Mouse (Mus musculus) kidney, adult 2 months (tissue): ENCODE measurements around the gene Secisbp2l.

Experiments
- CTCF ChIP-seq: fragments of 200-500 bp; conservative IDR thresholded peaks from 2 replicates; pipeline ENCODE4 v1.5.1; 2011; ENCODE audit warnings: low read depth, mild to moderate bottlenecking, control low read depth, low read length, moderate library complexity, mixed read lengths; ENCODE audit not compliant: insufficient read depth, insufficient read length
- POLR2A ChIP-seq: fragments of 200-500 bp; IDR thresholded peaks from one replicate; pipeline ENCODE4 v1.6.1; 2011; ENCODE audit warnings: low read depth, low read length, control low read depth

DNA sequence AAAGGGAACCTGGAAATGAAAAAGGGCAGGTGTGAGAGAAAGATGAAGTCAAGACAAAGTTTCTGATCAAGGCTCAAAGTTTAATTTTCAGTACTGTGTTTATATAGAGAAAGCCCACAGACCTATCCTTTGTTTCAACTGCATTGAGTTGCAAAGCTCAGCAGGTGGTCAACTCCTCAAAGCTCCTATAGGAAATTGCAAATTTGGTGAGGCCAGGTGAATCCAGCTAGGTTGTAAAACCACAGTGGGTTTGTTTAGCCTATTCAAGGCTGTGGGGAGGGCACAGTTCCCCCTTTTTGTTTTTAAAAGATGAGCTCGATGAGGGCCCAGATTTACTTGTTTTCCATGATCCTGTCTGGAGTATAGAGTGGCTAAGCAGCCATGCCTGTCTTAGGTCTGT is 23.2 kb upstream of the Secisbp2l start:
- TF ChIP-seq CTCF (no peak), POLR2A (no peak)
